Mouse (Mus musculus) 3T3-L1 (cell line): ENCODE data around the gene Wdr18.
"Not testable (repeated sequence)": the region's sequence is repeated elsewhere in the genome, so short reads cannot be mapped to it uniquely, and the experiment has no call there.

ENCODE experiments used
- DNase-seq: peaks from one replicate; pipeline ENCODE4 v3.0.0-alpha.2; 2015; ENCODE audit warnings: low read depth, low spot score

The Wdr18 gene

GRCm38 (mm10) chr10:79946752-79947322 lies 13.1 kb upstream of the Wdr18 start:
- DNase-seq: no peak

DNA sequence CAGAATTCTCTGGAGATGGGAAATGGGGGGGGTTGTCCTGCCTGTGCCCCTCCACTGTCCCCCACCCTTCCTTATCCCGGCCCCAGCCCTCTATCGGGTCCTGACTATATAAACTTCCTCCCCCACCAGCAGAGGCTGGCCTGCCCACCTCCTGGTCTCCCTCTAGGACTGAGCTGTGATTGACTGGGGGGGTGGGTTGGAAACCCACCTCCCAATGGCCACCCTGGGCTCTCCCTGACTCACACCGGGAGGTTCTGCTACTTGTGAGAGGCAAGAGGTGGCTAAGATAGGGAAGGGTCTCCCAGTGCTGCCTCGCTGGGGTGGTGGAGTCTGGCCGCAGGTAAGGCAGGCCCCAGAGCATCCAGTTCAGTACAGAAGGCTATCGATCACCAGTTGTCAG lies 12.4 kb upstream of the Wdr18 start:
- no peak for DNase-seq

- DNase-seq: no peak
These were observed 10.1 kb upstream of the Wdr18 start for GRCm38 (mm10) chr10:79949873-79950272.

GRCm38 (mm10) chr10:79950661-79951060 lies 9.3 kb upstream of the Wdr18 start:
- peak; percentile 74 for DNase-seq

DNA sequence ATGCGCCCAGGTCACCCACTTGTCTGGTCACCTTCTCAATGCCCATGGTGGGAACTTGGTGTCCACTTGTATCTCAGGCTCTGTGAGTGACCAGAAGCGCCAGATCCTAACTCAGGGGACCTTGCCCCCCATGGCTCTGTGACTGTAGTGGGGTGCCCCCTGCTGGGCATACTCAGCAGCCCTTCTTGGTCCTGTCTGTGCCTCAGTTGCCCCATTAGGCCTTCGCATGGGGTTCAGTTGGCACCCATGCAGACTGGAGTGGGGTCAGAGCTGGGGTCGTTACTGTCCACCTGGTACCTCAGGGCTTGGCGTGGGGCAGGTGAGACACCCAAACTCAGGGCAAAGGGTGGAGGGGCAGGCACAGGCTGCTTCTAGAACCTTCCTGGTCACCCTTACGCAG lies 6.0 kb upstream of the Wdr18 start:
- no peak for DNase-seq

- DNase-seq: no peak
These were observed 4.3 kb upstream of the Wdr18 start for GRCm38 (mm10) chr10:79955691-79956090.

- no peak for DNase-seq
These were observed 3.3 kb upstream of the Wdr18 start for GRCm38 (mm10) chr10:79956643-79957154.

DNA sequence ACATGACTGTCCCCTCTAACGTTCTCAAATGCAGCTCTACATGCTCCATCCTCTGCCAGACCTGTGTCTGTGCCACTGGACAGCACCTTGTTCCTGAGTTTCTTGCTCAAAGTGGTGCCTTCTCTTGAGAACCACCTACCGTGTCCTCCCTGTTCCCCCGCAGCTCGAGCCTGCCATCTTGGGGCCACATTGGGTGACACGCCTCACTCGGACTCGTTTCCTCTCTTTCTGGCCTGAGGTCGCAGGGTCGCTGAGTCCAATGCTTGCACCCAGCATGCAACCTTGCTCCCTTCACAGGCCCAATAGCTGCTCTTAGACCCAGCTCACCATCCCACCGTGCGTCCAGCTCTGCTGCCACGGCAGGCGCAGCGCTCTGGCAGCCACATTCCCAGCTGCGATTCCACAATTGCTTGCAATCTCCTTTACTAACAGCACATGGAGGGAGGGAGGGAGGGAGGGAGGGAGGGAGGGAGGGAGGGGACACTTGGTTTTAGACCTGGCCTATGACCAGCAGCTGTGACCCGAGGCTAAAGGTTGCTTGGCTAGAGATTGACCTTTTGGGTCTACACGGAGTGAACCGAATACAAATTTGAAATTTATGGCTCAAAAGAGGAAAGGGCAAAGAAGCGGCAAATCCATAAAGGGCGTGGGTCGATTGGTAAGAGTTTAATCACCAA lies 1.7 kb upstream of the Wdr18 start:
- DNase-seq: peak; percentile 85

GRCm38 (mm10) chr10:79959412-79959811 lies 540 bp upstream of the Wdr18 start:
- DNase-seq: not testable (repeated sequence)

DNA sequence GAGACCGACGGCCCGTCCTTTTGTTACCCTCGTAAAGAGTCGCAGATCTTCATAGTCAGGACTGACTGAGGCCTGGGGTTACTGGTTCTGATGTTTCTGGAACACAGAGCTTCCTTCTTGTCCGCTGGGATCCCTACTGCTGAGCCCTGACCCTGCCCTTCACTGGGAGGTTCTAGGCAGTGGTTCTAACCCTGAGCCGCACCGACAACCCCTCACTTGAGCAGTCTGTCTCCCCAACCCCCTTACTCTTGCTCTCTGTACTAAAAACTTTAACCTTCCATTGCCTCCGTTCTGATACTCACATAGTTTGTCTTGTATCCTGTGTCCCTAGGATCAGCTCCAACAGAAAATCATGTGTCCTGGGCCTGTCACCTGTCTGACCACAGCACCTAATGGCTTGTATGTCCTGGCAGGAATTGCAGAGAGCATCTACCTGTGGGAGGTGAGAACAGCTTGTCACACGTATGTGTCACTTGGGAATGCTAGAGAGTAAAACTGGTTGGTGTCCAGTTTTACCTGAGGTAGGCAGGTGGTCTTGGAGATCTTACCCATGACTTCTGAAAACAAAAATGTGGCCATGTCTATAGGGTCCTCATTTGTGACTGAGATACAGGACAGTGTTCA lies 831 bp downstream of the Wdr18 start:
- DNase-seq: no peak

GRCm38 (mm10) chr10:79964727-79965126 lies 4.8 kb downstream of the Wdr18 start:
- DNase-seq: no peak

- no peak for DNase-seq
These were observed 5.4 kb downstream of the Wdr18 start for GRCm38 (mm10) chr10:79965325-79965724.

DNA sequence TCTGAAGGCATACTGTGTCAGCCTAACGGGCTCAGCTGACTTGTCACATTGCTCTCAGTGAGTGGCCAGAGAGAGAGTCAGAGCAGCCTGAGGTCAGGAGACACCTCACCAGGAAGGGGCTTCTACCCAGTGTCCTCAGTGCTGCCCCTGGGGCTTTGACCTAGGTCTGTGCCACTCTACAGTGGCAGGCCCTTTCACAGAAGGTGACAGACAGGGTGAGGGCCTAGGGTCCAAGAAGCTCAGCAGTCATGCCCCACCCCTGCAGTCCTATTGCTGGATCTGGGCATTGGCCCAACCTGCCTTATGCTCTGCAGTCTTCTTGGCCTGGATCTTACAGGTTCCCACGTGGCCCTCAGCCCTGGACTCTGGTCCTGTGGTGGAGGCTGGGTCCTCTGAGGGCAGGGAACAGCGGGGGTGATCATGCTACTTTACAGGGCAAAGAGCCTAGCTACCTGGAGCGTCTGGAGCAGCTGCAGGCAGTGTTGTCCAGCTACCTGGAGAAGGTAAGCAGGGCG lies 7.0 kb downstream of the Wdr18 start:
- no peak for DNase-seq

DNA sequence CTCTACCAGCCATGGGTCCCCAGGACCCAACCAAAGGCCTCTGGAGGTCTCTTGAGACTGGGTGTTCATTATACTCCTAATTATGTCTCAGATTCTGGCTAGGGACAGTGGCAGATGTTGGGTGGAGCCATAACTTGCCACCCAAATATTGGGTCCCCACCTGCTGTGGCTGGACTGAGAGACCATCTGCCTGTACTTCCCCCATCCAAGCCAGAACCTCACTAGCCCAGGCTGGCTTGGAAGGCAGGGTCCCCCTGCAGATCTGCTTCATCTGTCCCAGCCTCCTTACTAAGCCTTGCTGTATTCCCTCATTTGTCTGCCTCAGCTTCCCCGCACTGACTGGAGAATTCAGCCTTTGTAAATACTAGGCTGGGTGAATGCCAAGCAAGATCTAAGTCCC lies 8.2 kb downstream of the Wdr18 start:
- DNase-seq: no peak

- DNase-seq: peak; percentile 67
These were observed 9.2 kb downstream of the Wdr18 start for GRCm38 (mm10) chr10:79969124-79969568.

GRCm38 (mm10) chr10:79970415-79971182 lies 10.6 kb downstream of the Wdr18 start, which contains the start of gene Grin3b:
Gene Grin3b (plus strand): TSS chr10:79970715.
- no peak for DNase-seq

DNA sequence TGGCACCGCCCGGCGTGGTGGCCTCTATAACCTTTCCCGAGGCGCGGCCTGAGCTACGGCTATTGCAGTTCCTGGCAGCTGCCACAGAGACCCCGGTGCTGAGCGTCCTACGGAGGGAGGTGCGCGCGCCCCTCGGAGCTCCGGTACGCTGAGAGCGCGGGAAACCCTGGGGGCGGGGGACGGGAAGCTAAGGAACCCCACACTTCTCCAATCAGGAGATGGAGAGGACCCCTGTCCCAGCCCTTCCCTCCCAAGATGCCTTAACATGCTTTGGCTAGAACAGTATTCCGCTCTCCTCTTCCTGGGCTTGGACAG lies 11.2 kb downstream of the Wdr18 start:
- DNase-seq: no peak

GRCm38 (mm10) chr10:79972831-79973230 lies 12.9 kb downstream of the Wdr18 start:
- no peak for DNase-seq

- DNase-seq: no peak
These were observed 14.1 kb downstream of the Wdr18 start for GRCm38 (mm10) chr10:79974087-79974486.

DNA sequence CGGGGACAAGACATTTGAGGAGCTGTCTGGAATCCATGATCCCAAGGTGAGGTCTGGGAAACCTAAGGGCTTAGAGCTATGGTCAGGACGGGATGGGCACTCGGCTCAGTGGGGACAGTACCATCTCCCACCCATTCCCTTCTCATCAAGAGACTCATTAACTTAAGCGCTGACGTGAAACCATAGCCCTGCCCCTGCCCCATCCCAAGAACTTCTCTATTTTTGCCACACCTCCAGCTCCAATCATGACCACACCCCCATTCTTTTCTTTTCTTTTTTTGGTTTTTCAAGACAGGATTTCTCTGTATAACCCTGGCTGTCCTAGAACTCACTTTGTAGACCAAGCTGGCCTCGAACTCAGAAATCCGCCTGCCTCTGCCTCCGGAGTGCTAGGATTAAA lies 14.7 kb downstream of the Wdr18 start:
- DNase-seq: no peak

- DNase-seq: no peak
These were observed 16.2 kb downstream of the Wdr18 start for GRCm38 (mm10) chr10:79976071-79976721.
